Mouse (Mus musculus) ES-Bruce4 (cell line): ENCODE measurements around the gene Rabggtb. TPM values are rescaled to one million over a fixed set of nuclear protein-coding genes. Genes with fewer than 3 reads are reported as not detected.

ENCODE experiments used
- H3K27ac ChIP-seq: 2 replicates; pipeline ENCODE4 v1.5.1; 2012; ENCODE audit warnings: low read length, inconsistent platforms; ENCODE audit not compliant: insufficient read depth
- H3K27me3 ChIP-seq: 2 replicates; pipeline ENCODE4 v1.6.1; 2012; ENCODE audit warnings: mild to moderate bottlenecking, low read length, inconsistent platforms; ENCODE audit not compliant: control insufficient read depth, poor library complexity, insufficient read depth, severe bottlenecking
- H3K36me3 ChIP-seq: 2 replicates; pipeline ENCODE4 v1.6.1; 2012; ENCODE audit warnings: inconsistent platforms, mild to moderate bottlenecking, low read length, moderate library complexity; ENCODE audit not compliant: control insufficient read depth, poor library complexity, insufficient read depth, severe bottlenecking
- H3K4me1 ChIP-seq: one replicate; pipeline ENCODE4 v1.8.1; 2011; ENCODE audit warnings: low read length; ENCODE audit not compliant: control insufficient read depth, insufficient read depth
- H3K4me3 ChIP-seq: 2 replicates; pipeline ENCODE4 v1.5.1; 2011; ENCODE audit warnings: low read depth, mild to moderate bottlenecking, low read length
- H3K9ac ChIP-seq: 2 replicates; pipeline ENCODE4 v1.6.1; 2012; ENCODE audit warnings: low read depth, mild to moderate bottlenecking, inconsistent platforms; ENCODE audit not compliant: poor library complexity, severe bottlenecking
- H3K9me3 ChIP-seq: replicated peaks from 2 replicates; pipeline ENCODE4 v1.6.1; 2012; ENCODE audit warnings: mild to moderate bottlenecking, low read length, inconsistent platforms; ENCODE audit not compliant: control insufficient read depth, poor library complexity, insufficient read depth, severe bottlenecking
- CTCF ChIP-seq: IDR thresholded peaks from one replicate; pipeline ENCODE4 v1.8.1; 2011; ENCODE audit warnings: low read depth, low read length
- EP300 ChIP-seq: IDR thresholded peaks from 2 replicates; pipeline ENCODE4 v1.6.1; 2011; ENCODE audit warnings: low read depth, low read length; ENCODE audit not compliant: insufficient read depth
- POLR2A ChIP-seq: IDR thresholded peaks from one replicate; pipeline ENCODE4 v1.8.1; 2011; ENCODE audit warnings: low read length; ENCODE audit not compliant: insufficient read depth
- polyA plus RNA-seq: library from polyadenylated mRNA; stranded (reverse); fragments of >200 nt; gene quantifications from 2 replicates; pipeline ENCODE4 v1.2.4, GENCODE M21; 2011; ENCODE audit warnings: low read depth; ENCODE audit not compliant: missing spikeins, insufficient read depth, insufficient read length

Gene Rabggtb
- polyA plus RNA-seq, 1 experiment: 140 TPM

GRCm38 (mm10) chr3:153941613-153942012, 28.8 kb upstream of the Rabggtb start:
- Histone ChIP-seq H3K4me1 (peaks cover 5% of the 10 kb centered on the region), H3K27me3 (no peaks in the 10 kb centered on the region), H3K4me3 (no peak overlapping the region), H3K27ac (no peak overlapping the region), H3K36me3 (peaks cover 12% of the 10 kb centered on the region), H3K9me3 (no peaks in the 10 kb centered on the region), H3K9ac (no peak overlapping the region)
- TF ChIP-seq CTCF (no peak), EP300 (no peak), POLR2A (no peak)

GRCm38 (mm10) chr3:153940486-153940885, 27.7 kb upstream of the Rabggtb start:
- H3K4me1 ChIP-seq: peaks cover 5% of the 10 kb centered on the region
- H3K36me3 ChIP-seq: peaks cover 14% of the 10 kb centered on the region
- no peaks in the 10 kb centered on the region for H3K9me3 ChIP-seq
- no peak overlapping the region for H3K9ac ChIP-seq
- no peak overlapping the region for H3K27ac ChIP-seq
- no peaks in the 10 kb centered on the region for H3K27me3 ChIP-seq
- TF ChIP-seq POLR2A: no peak
- TF ChIP-seq CTCF: no peak
- no peak for TF ChIP-seq EP300
- H3K4me3 ChIP-seq: no peak overlapping the region

DNA sequence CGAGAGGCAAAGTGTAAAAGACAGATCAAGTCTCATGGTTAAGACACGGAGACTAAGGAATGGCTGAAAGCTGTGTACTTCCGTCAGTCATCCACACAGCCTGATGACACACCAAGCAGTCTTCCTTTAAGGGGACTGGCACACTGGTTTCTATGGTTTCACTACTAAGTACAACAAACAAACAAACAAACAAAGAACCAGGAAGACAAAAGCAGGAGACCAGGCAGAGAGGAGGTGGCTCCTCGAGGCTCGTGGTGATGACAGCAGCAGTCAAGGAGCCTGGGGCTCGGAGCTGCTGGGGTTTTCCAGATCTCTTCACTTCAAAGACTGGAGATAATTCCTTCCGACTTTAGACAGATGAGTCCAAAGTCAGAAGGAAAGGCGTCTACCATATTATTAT, 27.2 kb upstream of the Rabggtb start:
- H3K27ac ChIP-seq: no peak overlapping the region
- H3K9ac ChIP-seq: no peak overlapping the region
- H3K9me3 ChIP-seq: no peaks in the 10 kb centered on the region
- peaks cover 5% of the 10 kb centered on the region for H3K4me1 ChIP-seq
- peaks cover 14% of the 10 kb centered on the region for H3K36me3 ChIP-seq
- H3K27me3 ChIP-seq: no peaks in the 10 kb centered on the region
- TF ChIP-seq CTCF (no peak), EP300 (no peak), POLR2A (no peak)
- no peak overlapping the region for H3K4me3 ChIP-seq

DNA sequence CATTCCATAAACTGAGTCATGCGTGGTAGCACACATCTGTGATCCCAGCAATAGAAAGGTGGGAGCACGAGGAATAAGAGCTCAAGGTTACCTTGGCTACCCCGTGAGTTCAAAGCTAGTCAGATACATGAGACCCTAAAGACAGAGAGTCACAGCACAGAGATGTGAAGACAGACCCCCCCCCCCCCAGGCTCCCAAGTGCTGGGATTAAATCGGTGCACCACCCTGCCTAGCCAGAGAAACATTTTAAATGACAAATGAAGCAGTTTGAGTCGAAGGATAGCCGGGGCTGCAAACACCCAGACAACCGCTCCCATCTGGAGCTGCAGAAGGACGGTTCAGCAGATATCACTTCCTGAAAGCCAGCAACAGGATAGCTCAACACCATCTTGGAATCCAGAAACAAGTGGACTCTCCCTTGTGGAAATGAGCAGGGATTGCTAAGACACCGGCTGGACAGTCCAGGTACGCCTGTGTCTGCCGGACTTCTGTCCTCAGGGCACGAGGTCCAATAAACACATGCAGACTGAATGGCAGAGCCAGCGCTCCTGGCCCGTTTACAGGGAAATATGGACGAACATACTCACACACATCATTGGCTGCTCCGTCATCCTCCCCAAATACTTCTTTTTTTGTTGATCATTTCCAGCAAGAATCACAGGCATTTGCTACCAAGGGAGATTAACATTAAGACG, 24.5 kb upstream of the Rabggtb start:
- Histone ChIP-seq H3K4me3 (no peak overlapping the region), H3K27me3 (no peaks in the 10 kb centered on the region), H3K36me3 (peaks cover 16% of the 10 kb centered on the region), H3K9me3 (no peaks in the 10 kb centered on the region), H3K4me1 (peaks cover 5% of the 10 kb centered on the region), H3K27ac (no peak overlapping the region), H3K9ac (no peak overlapping the region)
- TF ChIP-seq POLR2A (no peak), CTCF (no peak), EP300 (no peak)

- peaks cover 21% of the 10 kb centered on the region for H3K36me3 ChIP-seq
These were observed 23.1 kb upstream of the Rabggtb start for GRCm38 (mm10) chr3:153935878-153936277.

DNA sequence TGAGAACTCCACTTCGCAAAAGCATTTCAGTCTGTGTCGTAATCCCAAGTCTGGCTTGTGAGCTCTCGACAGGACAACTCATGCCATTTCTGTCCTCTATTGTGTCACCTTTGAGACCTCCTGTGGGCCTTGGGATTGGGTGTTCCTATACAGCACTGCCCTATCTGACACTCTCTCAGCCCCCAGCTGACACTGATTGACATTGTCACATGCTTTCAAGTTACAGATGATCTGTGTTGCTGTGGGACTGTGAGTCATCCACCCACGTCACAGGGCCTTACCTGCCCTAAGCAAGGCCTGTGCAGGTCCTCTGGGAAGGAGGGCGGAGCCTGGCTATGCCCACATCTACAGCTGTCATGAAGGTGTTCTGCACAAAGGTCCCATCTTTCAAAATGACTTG, 19.7 kb upstream of the Rabggtb start:
- H3K4me1 ChIP-seq: peaks cover 2% of the 10 kb centered on the region
- H3K27ac ChIP-seq: no peak overlapping the region
- no peak overlapping the region for H3K9ac ChIP-seq
- no peaks in the 10 kb centered on the region for H3K27me3 ChIP-seq
- TF ChIP-seq POLR2A: no peak
- no peak for TF ChIP-seq EP300
- no peak for TF ChIP-seq CTCF
- H3K36me3 ChIP-seq: peaks cover 17% of the 10 kb centered on the region
- H3K9me3 ChIP-seq: no peaks in the 10 kb centered on the region
- H3K4me3 ChIP-seq: no peak overlapping the region

More at GRCm38 (mm10) chr3:153935878-153936277, 23.1 kb upstream of the Rabggtb start:
- Histone ChIP-seq H3K27me3 (no peaks in the 10 kb centered on the region), H3K27ac (no peak overlapping the region), H3K4me3 (no peak overlapping the region), H3K4me1 (peaks cover 5% of the 10 kb centered on the region), H3K9ac (no peak overlapping the region), H3K9me3 (no peaks in the 10 kb centered on the region)
- no peak for TF ChIP-seq EP300
- TF ChIP-seq POLR2A: no peak
- no peak for TF ChIP-seq CTCF
